Mouse (Mus musculus): ENCODE measurements around the gene Itga9.

- TF ChIP-seq CTCF (IDR thresholded peaks at IDR 0.05; ENCODE audit: borderline replicate concordance, insufficient read depth, low read depth, low read length): no peak
- no peak for TF ChIP-seq POLR2A (IDR thresholded peaks at IDR 0.05; ENCODE audit: borderline replicate concordance, insufficient read depth, low read length)
These were observed 307.1 kb downstream of the Itga9 start for GRCm38 (mm10) chr9:118913613-118914012.
